Mouse (Mus musculus) MEL (cell line): ENCODE measurements around the gene Ntng1.

ENCODE experiments used
- CHD1 ChIP-seq: IDR thresholded peaks from 2 replicates; pipeline ENCODE4 v1.6.1; 2012; ENCODE audit warnings: low read depth, mild to moderate bottlenecking, inconsistent platforms, low read length, improper control_type of control experiment
- CTCF ChIP-seq, 3 experiments: IDR thresholded peaks in 2 of 3; conservative IDR thresholded peaks in 1 of 3; 2 replicates each; pipeline ENCODE4 v1.5.1; 2011 to 2012; ENCODE audit warnings: low read length in 3 of 3, low read depth in 2 of 3, mild to moderate bottlenecking in 2 of 3, improper control_type of control experiment in 1 of 3, inconsistent platforms in 1 of 3, mixed read lengths in 1 of 3, moderate library complexity in 1 of 3; ENCODE audit not compliant: control insufficient read depth in 1 of 3, insufficient read depth in 1 of 3, poor library complexity in 1 of 3, severe bottlenecking in 1 of 3
- EP300 ChIP-seq, 2 experiments: IDR thresholded peaks; 2 replicates each; pipeline ENCODE4 v1.6.1; 2011; ENCODE audit warnings: improper control_type of control experiment in 2 of 2, low read length in 2 of 2, low read depth in 1 of 2, mild to moderate bottlenecking in 1 of 2

GRCm38 (mm10) chr3:109818821-109819685, 324.8 kb downstream of the Ntng1 start:
- TF ChIP-seq CTCF (IDR thresholded peaks at IDR 0.05 in 2 of 3, conservative IDR thresholded peaks at IDR 0.05 in 1 of 3; ENCODE audit: control insufficient read depth in 1 of 3, insufficient read depth in 1 of 3, low read depth in 2 of 3, low read length in 3 of 3, poor library complexity in 1 of 3, severe bottlenecking in 1 of 3) (no peak), EP300 (IDR thresholded peaks at IDR 0.05; ENCODE audit: low read depth in 1 of 2, low read length in 2 of 2) (no peak), CHD1 (no peak)
